Mouse (Mus musculus) ES-Bruce4 (cell line): Measurements from ENCODE around the gene Tecpr1. TPM values are rescaled to one million over a fixed set of nuclear protein-coding genes. Genes with fewer than 3 reads are reported as not detected.

Experiments
- H3K27ac ChIP-seq: 2 replicates; pipeline ENCODE4 v1.5.1; 2012; ENCODE audit warnings: low read length, inconsistent platforms; ENCODE audit not compliant: insufficient read depth
- H3K27me3 ChIP-seq: 2 replicates; pipeline ENCODE4 v1.6.1; 2012; ENCODE audit warnings: mild to moderate bottlenecking, low read length, inconsistent platforms; ENCODE audit not compliant: control insufficient read depth, poor library complexity, insufficient read depth, severe bottlenecking
- H3K36me3 ChIP-seq: 2 replicates; pipeline ENCODE4 v1.6.1; 2012; ENCODE audit warnings: inconsistent platforms, mild to moderate bottlenecking, low read length, moderate library complexity; ENCODE audit not compliant: control insufficient read depth, poor library complexity, insufficient read depth, severe bottlenecking
- H3K4me1 ChIP-seq: one replicate; pipeline ENCODE4 v1.8.1; 2011; ENCODE audit warnings: low read length; ENCODE audit not compliant: control insufficient read depth, insufficient read depth
- H3K4me3 ChIP-seq: 2 replicates; pipeline ENCODE4 v1.5.1; 2011; ENCODE audit warnings: low read depth, mild to moderate bottlenecking, low read length
- H3K9ac ChIP-seq: 2 replicates; pipeline ENCODE4 v1.6.1; 2012; ENCODE audit warnings: low read depth, mild to moderate bottlenecking, inconsistent platforms; ENCODE audit not compliant: poor library complexity, severe bottlenecking
- H3K9me3 ChIP-seq: replicated peaks from 2 replicates; pipeline ENCODE4 v1.6.1; 2012; ENCODE audit warnings: mild to moderate bottlenecking, low read length, inconsistent platforms; ENCODE audit not compliant: control insufficient read depth, poor library complexity, insufficient read depth, severe bottlenecking
- CTCF ChIP-seq: IDR thresholded peaks from one replicate; pipeline ENCODE4 v1.8.1; 2011; ENCODE audit warnings: low read depth, low read length
- EP300 ChIP-seq: IDR thresholded peaks from 2 replicates; pipeline ENCODE4 v1.6.1; 2011; ENCODE audit warnings: low read depth, low read length; ENCODE audit not compliant: insufficient read depth
- POLR2A ChIP-seq: IDR thresholded peaks from one replicate; pipeline ENCODE4 v1.8.1; 2011; ENCODE audit warnings: low read length; ENCODE audit not compliant: insufficient read depth
- polyA plus RNA-seq: library from polyadenylated mRNA; stranded (reverse); fragments of >200 nt; gene quantifications from 2 replicates; pipeline ENCODE4 v1.2.4, GENCODE M21; 2011; ENCODE audit warnings: low read depth; ENCODE audit not compliant: missing spikeins, insufficient read depth, insufficient read length

Gene Tecpr1
- polyA plus RNA-seq, 1 experiment = 10.7 TPM

DNA sequence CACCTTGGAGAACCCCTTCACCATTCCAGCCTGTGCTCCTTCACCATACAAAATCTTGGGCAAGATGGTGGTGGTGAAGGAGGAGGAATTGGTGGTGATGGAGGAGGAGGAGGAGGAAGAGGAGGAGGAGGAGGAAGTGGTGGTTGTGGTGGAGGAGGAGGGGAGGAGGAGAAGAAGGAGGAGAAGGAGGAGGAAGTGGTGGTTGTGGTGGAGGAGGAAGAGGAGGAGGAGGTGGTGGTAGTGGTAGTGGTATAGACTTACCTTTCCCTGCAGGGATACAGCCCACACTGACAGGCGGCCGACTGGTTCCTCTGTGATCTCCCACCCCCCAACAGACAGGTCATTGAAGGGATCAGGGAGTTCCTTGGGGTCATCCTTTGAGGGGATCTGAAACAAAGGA, 7.4 kb downstream of the Tecpr1 start:
- Histone ChIP-seq H3K9ac (no peak overlapping the region), H3K27me3 (no peaks in the 10 kb centered on the region), H3K4me1 (peaks cover 3% of the 10 kb centered on the region), H3K36me3 (no peaks in the 10 kb centered on the region), H3K9me3 (no peaks in the 10 kb centered on the region), H3K4me3 (no peak overlapping the region), H3K27ac (no peak overlapping the region)
- TF ChIP-seq CTCF (no peak), POLR2A (no peak)

DNA sequence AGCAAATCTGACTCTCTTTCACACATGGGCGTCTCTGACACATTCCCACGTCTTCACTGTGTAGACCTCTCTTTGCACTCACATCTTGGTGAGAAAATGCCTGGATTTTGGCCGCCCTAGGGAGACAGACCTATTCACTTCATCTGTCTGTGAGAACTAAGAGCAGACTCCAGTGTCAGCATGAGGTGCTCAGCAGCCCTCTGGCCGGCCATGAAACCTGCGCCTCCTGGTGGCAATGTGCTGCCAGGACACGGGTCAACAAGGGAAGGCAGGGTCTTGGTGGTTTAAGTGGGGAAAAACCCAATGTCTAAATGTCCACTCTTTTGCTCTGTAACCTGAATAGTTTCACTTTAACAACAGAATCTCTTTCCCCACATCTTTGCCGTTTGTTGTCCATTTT, 9.0 kb downstream of the Tecpr1 start:
- Histone ChIP-seq H3K4me1 (peaks cover 3% of the 10 kb centered on the region), H3K9me3 (no peaks in the 10 kb centered on the region), H3K4me3 (no peak overlapping the region), H3K27me3 (no peaks in the 10 kb centered on the region), H3K36me3 (no peaks in the 10 kb centered on the region), H3K27ac (no peak overlapping the region), H3K9ac (no peak overlapping the region)
- TF ChIP-seq EP300 (no peak), CTCF (peak; percentile 97), POLR2A (no peak)

DNA sequence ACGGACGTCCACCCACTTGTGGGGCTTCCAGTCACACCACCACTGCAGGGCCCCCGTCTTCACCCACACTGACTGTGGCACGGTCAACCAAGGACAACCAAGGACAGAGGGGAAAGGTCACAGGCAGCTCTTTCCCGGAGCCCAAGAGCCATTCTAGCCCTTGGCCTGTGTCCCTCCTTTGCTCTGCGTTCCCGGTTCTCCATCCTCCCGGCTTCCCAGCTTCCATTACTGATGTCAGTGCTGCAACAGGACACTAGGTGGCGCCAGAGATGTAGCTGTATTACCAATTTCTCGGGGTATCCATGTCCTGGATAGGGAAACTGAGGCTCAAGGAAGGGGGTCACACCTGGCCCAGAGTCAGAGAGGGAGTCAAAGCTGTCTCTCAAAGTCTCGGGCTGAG, 15.9 kb downstream of the Tecpr1 start:
- no peak overlapping the region for H3K9ac ChIP-seq
- H3K36me3 ChIP-seq = no peaks in the 10 kb centered on the region
- TF ChIP-seq CTCF (peak; percentile 87), EP300 (no peak)
- no peaks in the 10 kb centered on the region for H3K4me1 ChIP-seq
- no peaks in the 10 kb centered on the region for H3K27me3 ChIP-seq
- no peaks in the 10 kb centered on the region for H3K9me3 ChIP-seq
- no peak overlapping the region for H3K4me3 ChIP-seq
- H3K27ac ChIP-seq = no peak overlapping the region

DNA sequence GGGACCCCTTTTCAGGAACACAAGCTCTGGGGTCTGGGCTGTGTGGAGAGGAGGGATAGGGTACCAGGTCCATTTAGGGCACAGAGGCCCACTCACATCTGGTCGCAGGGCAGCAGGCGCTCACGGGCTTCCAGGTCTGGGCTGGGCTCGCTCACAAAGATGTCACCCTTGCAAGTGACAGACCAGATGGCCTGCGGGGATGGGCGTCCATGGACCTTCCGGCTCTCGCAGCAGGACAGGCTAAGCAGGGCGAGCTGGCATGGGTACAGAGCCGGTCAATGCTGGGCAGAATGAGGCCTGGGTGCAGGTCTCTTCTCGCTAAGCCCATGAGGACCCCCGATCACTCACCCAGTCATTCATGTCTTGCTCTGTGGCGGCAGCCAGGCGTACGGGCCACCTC, 17.3 kb downstream of the Tecpr1 start:
- H3K27me3 ChIP-seq = no peaks in the 10 kb centered on the region
- TF ChIP-seq CTCF (no peak), POLR2A (no peak), EP300 (no peak)
- no peaks in the 10 kb centered on the region for H3K36me3 ChIP-seq

DNA sequence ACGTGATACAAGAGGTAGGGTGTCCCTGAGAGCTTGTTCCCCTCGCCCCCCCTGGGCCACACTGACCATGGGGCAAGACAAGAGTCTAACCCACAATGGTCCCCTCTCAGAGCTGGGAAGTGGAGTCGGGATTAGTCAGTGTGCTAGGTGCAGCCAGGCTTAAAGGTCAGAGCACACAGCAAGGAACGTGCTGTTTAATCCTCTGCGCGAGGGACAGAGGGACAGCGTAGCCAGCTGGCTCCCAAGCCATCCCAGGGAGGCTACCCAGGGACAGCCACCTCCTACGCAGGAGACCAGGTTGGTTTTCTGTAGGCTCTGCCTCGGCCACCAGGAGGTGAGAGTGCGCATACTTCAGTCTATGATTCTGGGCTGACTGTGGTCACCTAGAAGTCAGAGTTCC, 18.5 kb downstream of the Tecpr1 start:
- no peaks in the 10 kb centered on the region for H3K27me3 ChIP-seq
- H3K27ac ChIP-seq = no peak overlapping the region
- H3K36me3 ChIP-seq = no peaks in the 10 kb centered on the region
- no peak overlapping the region for H3K4me3 ChIP-seq
- H3K9ac ChIP-seq = no peak overlapping the region
- H3K4me1 ChIP-seq = no peaks in the 10 kb centered on the region
- no peaks in the 10 kb centered on the region for H3K9me3 ChIP-seq
- no peak for TF ChIP-seq EP300
- TF ChIP-seq CTCF = no peak
- TF ChIP-seq POLR2A = no peak

More for the DNA sequence above, 17.3 kb downstream of the Tecpr1 start:
- Histone ChIP-seq H3K9ac (no peak overlapping the region), H3K4me3 (no peak overlapping the region), H3K9me3 (no peaks in the 10 kb centered on the region), H3K4me1 (no peaks in the 10 kb centered on the region), H3K27ac (no peak overlapping the region)

DNA sequence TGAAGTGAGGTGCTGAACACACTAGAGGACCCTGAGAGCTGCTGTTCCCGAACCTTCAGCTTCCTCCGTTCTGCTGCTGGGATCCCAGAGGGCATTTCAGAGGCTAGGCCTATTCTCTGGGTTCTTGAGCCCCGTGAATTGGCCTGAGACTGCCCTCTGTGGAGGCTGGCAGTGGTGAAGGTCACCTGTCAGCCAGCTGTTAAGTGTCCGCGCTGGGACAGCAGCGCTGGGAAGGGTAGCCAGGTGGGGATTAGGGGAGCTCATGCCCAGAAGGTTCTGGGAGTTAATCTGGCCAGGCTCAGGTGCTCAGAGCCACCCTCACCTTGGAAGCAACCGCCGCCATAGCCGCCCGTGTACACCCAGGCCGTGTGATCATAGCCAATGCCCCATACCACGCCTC, 19.1 kb downstream of the Tecpr1 start:
- no peak for TF ChIP-seq POLR2A
- TF ChIP-seq EP300 = no peak
- no peak for TF ChIP-seq CTCF
- Histone ChIP-seq H3K9ac (no peak overlapping the region), H3K9me3 (no peaks in the 10 kb centered on the region), H3K4me1 (no peaks in the 10 kb centered on the region), H3K36me3 (no peaks in the 10 kb centered on the region), H3K27me3 (no peaks in the 10 kb centered on the region), H3K27ac (no peak overlapping the region), H3K4me3 (no peak overlapping the region)
